Mouse (Mus musculus) embryonic facial prominence, embryonic 14.5 days (tissue): ENCODE measurements around the gene Svs1. TPM values are rescaled to one million over a fixed set of nuclear protein-coding genes. Genes with fewer than 3 reads are reported as not detected.
"Not testable (repeated sequence)": the region's sequence is repeated elsewhere in the genome, so short reads cannot be mapped to it uniquely, and the experiment has no call there.

Experiments used
- ATAC-seq: fragments of 200-750 bp; cut with Nextera tagmentation; 2 replicates; pipeline ENCODE4 v1.8.0; 2017; ENCODE audit warnings: low read depth, moderate number of reproducible peaks, moderate TSS enrichment
- DNase-seq: peaks from one replicate; pipeline ENCODE4 v3.0.0-alpha.2; 2015; ENCODE audit warnings: low spot score
- H3K27ac ChIP-seq: fragments of 300-500 bp; sonication (generic); replicated peaks from 2 replicates; pipeline ENCODE4 v1.5.1; 2014; ENCODE audit warnings: low read depth, mild to moderate bottlenecking, low read length, moderate library complexity
- H3K27me3 ChIP-seq: fragments of 300-500 bp; sonication (generic); replicated peaks from 2 replicates; pipeline ENCODE4 v1.6.1; 2014; ENCODE audit warnings: low read length; ENCODE audit not compliant: control insufficient read depth, insufficient read depth
- H3K36me3 ChIP-seq: fragments of 300-500 bp; sonication (generic); 2 replicates; pipeline ENCODE4 v1.6.1; 2014; ENCODE audit warnings: low read length, mixed read lengths; ENCODE audit not compliant: control insufficient read depth, insufficient read depth
- H3K4me1 ChIP-seq: fragments of 300-500 bp; sonication (generic); 2 replicates; pipeline ENCODE4 v1.6.1; 2014; ENCODE audit warnings: antibody characterized with exemption, low read length; ENCODE audit not compliant: control insufficient read depth, insufficient read depth
- H3K4me2 ChIP-seq: fragments of 300-500 bp; sonication (generic); 2 replicates; pipeline ENCODE4 v1.6.1; 2014; ENCODE audit warnings: low read depth, mild to moderate bottlenecking, low read length, moderate library complexity, mixed read lengths
- H3K4me3 ChIP-seq: fragments of 300-500 bp; sonication (generic); 2 replicates; pipeline ENCODE4 v1.5.1; 2014; ENCODE audit warnings: low read depth, mild to moderate bottlenecking, low read length
- H3K9ac ChIP-seq: fragments of 300-500 bp; sonication (generic); 2 replicates; pipeline ENCODE4 v1.6.1; 2014; ENCODE audit warnings: low read depth, mild to moderate bottlenecking, low read length, moderate library complexity, mixed read lengths
- H3K9me3 ChIP-seq: fragments of 300-500 bp; sonication (generic); 2 replicates; pipeline ENCODE4 v1.6.1; 2016; ENCODE audit warnings: low read length; ENCODE audit not compliant: control insufficient read depth
- WGBS: fragments of 180-500 bp; shearing (Covaris S2); extraction: QIAGEN DNeasy Blood & Tissue Kit; methylation state at CpG from one replicate; pipeline ENCODE4 v1.1.7; 2014; 5-methylcytosine and 5-hydroxymethylcytosine counted together
- polyA plus RNA-seq: library from polyadenylated mRNA; unstranded; fragments of >200 nt; fragmentation: Nextera tagmentation; extraction: Ambion mirVana; gene quantifications from 2 replicates; pipeline ENCODE4 v1.2.1, GENCODE M21; 2014

The Svs1 gene
- polyA plus RNA-seq, 1 experiment from 2014 or later, result not detected

GRCm38 (mm10) chr6:48959151-48959550 lies 27.5 kb upstream of the Svs1 start:
- 27% methylated on average over 7 of the region's 7 CpGs for WGBS
- H3K9me3 ChIP-seq, H3K4me2 ChIP-seq, H3K27ac ChIP-seq, H3K27me3 ChIP-seq, ATAC-seq, H3K4me1 ChIP-seq, H3K9ac ChIP-seq, DNase-seq, H3K36me3 ChIP-seq, H3K4me3 ChIP-seq: not testable (repeated sequence)

- not testable (repeated sequence) for H3K9me3 ChIP-seq, H3K4me2 ChIP-seq, H3K4me1 ChIP-seq, H3K4me3 ChIP-seq, DNase-seq, H3K36me3 ChIP-seq, ATAC-seq, H3K27ac ChIP-seq, H3K27me3 ChIP-seq, H3K9ac ChIP-seq
- WGBS, result 89% methylated on average over 5 of the region's 5 CpGs
Observed at GRCm38 (mm10) chr6:48966696-48967095, 20.0 kb upstream of the Svs1 start.

GRCm38 (mm10) chr6:48967868-48968267 lies 18.8 kb upstream of the Svs1 start:
- Histone ChIP-seq H3K36me3 (no peaks in the 10 kb centered on the region), H3K4me2 (no peak overlapping the region), H3K27me3 (no peaks in the 10 kb centered on the region), H3K9ac (no peak overlapping the region), H3K4me1 (no peaks in the 10 kb centered on the region), H3K9me3 (no peaks in the 10 kb centered on the region), H3K27ac (no peak overlapping the region), H3K4me3 (no peak overlapping the region)
- DNase-seq, result no peak
- no peak for ATAC-seq

- no peaks in the 10 kb centered on the region for H3K4me1 ChIP-seq
- ATAC-seq (no peak), DNase-seq (no peak)
- no peak within 1 kb of the TSS for H3K4me3 ChIP-seq
- no peak within 1 kb of the TSS for H3K9ac ChIP-seq
- H3K9me3 ChIP-seq, result no peaks in the 10 kb centered on the region
- H3K4me2 ChIP-seq, result no peak within 1 kb of the TSS
- H3K27me3 ChIP-seq, result no peaks in the 10 kb centered on the region
- no peak within 1 kb of the TSS for H3K27ac ChIP-seq
- no peaks in the 10 kb centered on the region for H3K36me3 ChIP-seq
- 68% methylated on average over 2 of the region's 2 CpGs for WGBS
Observed at GRCm38 (mm10) chr6:48974663-48975062, 12.0 kb upstream of the Svs1 start, which contains the start of gene Doxl2. Gene Doxl2 (plus strand): TSS chr6:48974963.

GRCm38 (mm10) chr6:48979616-48980015 lies 7.0 kb upstream of the Svs1 start:
- DNase-seq (no peak), ATAC-seq (no peak)
- no peaks in the 10 kb centered on the region for H3K36me3 ChIP-seq
- no peak overlapping the region for H3K27ac ChIP-seq
- H3K4me1 ChIP-seq, result no peaks in the 10 kb centered on the region
- H3K9me3 ChIP-seq, result no peaks in the 10 kb centered on the region
- H3K9ac ChIP-seq, result no peak overlapping the region
- no peak overlapping the region for H3K4me3 ChIP-seq
- WGBS, result 73% methylated on average over 1 of the region's 1 CpGs
- no peak overlapping the region for H3K4me2 ChIP-seq
- no peaks in the 10 kb centered on the region for H3K27me3 ChIP-seq

- H3K4me2 ChIP-seq, result no peak overlapping the region
- H3K4me1 ChIP-seq, result no peaks in the 10 kb centered on the region
- no peaks in the 10 kb centered on the region for H3K27me3 ChIP-seq
- H3K4me3 ChIP-seq, result no peak overlapping the region
- H3K9me3 ChIP-seq, result no peaks in the 10 kb centered on the region
- ATAC-seq, result no peak
- no peaks in the 10 kb centered on the region for H3K36me3 ChIP-seq
- H3K27ac ChIP-seq, result no peak overlapping the region
- DNase-seq, result no peak
- no peak overlapping the region for H3K9ac ChIP-seq
- 76% methylated on average over 3 of the region's 3 CpGs for WGBS
Observed at GRCm38 (mm10) chr6:48982305-48982704, 4.4 kb upstream of the Svs1 start.

GRCm38 (mm10) chr6:48989971-48990370 lies 3.3 kb downstream of the Svs1 start:
- H3K9ac ChIP-seq, result no peak overlapping the region
- ATAC-seq, result no peak
- no peaks in the 10 kb centered on the region for H3K9me3 ChIP-seq
- 90% methylated on average over 5 of the region's 5 CpGs for WGBS
- no peak overlapping the region for H3K4me3 ChIP-seq
- no peak overlapping the region for H3K4me2 ChIP-seq
- H3K36me3 ChIP-seq, result no peaks in the 10 kb centered on the region
- no peak for DNase-seq
- no peaks in the 10 kb centered on the region for H3K27me3 ChIP-seq
- H3K27ac ChIP-seq, result no peak overlapping the region
- no peaks in the 10 kb centered on the region for H3K4me1 ChIP-seq

GRCm38 (mm10) chr6:48991991-48992390 lies 5.3 kb downstream of the Svs1 start:
- H3K9me3 ChIP-seq, result no peaks in the 10 kb centered on the region
- H3K4me2 ChIP-seq, result no peak overlapping the region
- H3K36me3 ChIP-seq, result no peaks in the 10 kb centered on the region
- H3K4me3 ChIP-seq, result no peak overlapping the region
- no peak overlapping the region for H3K27ac ChIP-seq
- H3K9ac ChIP-seq, result no peak overlapping the region
- no peaks in the 10 kb centered on the region for H3K27me3 ChIP-seq
- no peak for ATAC-seq
- WGBS, result 72% methylated on average over 4 of the region's 4 CpGs
- no peaks in the 10 kb centered on the region for H3K4me1 ChIP-seq
- no peak for DNase-seq

GRCm38 (mm10) chr6:48998186-48998585 lies 11.5 kb downstream of the Svs1 start:
- ATAC-seq, result no peak
- Histone ChIP-seq H3K27ac (no peak overlapping the region), H3K9me3 (no peaks in the 10 kb centered on the region), H3K4me1 (no peaks in the 10 kb centered on the region), H3K27me3 (no peaks in the 10 kb centered on the region), H3K4me2 (no peak overlapping the region), H3K9ac (no peak overlapping the region), H3K36me3 (no peaks in the 10 kb centered on the region), H3K4me3 (no peak overlapping the region)
- DNase-seq, result no peak
- 50% methylated on average over 6 of the region's 6 CpGs for WGBS
